Mouse (Mus musculus): ENCODE data around the gene Nynrin. TPM values are rescaled to one million over a fixed set of nuclear protein-coding genes. Genes with fewer than 3 reads are reported as not detected.

Gene Nynrin
- total RNA-seq, 2 experiments from 2014 or later: 0.45 to 4.2 TPM

DNA sequence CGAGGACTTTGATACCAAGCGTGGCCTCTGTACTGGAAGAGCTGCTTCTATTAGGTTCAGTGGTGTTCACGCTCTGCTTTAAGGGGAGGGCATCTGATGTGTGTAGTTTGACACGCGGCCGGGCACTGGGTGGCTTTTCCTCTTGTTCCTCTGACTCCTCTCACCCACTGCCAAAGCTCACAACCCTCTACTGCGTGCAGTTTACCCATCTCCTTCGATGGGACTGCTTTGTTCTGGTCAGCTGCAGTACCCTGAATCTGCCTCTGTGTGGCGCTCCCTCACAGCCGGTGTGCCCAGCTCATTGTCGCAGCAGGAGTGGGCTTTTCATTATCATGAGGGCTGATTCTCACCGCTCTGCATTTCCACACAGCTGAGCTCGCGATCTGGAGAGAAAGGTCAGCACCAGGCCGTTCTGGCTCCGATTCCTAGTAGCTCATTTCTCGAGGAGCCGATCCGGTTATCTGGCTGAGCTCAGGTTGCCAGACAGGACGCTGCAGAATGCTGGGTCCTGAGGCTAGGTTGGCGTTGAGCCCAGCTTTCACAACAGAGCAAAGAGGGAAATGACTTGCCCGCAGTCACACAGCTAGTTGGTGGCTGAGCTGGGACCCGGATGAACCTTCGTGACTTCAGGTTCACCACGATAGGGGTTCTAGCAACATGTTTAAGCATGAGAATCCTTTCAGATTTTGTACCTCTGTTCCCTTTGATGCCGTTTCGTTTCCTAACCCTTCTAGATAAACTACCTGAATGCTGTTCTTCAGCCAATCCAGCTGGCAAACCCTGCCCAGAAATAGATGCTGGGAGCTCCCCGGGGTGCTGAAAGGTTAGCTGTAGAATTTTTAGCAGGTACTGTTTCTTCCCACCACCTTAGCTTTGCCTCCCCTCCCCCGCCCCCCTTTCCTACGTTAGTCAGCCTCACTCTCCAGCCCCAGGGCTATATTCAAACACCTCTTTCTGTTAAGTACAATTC is 20.2 kb downstream of the Nynrin start:
- no peak for ATAC-seq (replicated peaks; ENCODE audit: low FRiP score, poor library complexity, severe bottlenecking)

DNA sequence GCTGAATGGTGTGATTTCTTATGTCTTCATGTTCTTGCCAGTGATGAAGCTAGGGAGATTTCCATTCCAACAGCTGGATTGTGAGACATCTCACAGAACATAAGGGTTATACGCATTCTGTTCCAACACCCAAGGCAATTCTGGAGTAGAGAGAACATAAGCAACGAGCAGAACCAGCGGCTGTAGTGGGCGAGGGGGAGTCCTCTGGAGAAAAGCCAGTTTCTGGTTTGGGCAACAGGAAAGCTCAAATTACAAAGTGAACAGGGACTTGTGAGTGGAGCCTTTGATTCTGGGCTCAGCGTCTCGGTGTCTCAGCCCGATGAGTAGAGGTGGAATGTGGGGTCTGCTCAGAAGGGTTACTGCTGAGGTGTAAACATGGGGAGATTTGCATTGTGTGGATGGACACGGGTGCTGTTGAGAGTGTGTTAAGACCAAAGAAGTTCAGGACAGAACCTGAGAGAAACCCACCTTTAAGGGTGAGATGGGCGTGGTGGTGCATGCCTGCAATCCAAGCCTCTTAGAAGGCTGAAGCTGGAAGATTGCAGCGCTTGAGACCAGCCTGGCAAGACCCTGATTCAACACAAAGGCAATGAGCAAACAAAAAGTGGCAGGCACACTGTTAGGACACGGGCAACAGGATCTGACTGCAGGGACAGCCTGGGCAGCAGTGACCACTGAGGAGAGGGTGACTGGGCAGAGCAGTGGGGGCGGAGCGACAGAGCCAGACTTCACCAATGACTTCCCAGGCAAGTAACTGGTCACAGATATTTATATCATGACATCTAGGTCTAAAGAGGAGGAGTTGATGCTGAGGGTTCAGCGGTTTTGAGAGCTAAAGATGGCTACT is 23.9 kb downstream of the Nynrin start:
- no peak for ATAC-seq (replicated peaks; ENCODE audit: low FRiP score, poor library complexity, severe bottlenecking)

DNA sequence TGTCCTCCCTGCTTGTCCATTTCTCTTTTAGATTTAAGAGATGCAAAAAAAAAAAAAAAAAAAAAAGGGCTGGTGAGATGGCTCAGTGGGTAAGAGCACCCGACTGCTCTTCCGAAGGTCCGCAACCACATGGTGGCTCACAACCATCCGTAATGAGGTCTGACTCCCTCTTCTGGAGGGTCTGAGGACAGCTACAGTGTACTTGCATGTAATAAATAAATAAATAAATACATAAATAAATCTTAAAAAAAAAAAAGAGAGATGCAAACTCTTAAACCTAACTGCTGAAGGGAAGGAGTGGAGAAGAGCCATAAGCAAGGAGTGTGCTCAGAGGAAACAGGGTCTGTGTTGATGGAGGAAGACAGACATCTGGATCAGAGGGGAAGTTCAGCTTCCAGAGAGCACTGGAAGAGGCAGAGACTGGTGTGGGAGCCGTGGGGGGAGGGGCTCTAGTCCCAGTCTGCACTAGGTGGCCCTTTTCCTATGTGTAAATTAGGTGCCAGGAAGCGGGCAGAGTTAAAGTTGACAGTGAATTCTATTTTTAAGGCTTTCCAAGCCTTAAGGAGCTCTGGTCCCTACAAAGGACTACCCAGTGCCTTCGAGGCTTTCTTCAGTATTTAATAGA is 24.6 kb downstream of the Nynrin start:
- no peak for ATAC-seq (replicated peaks; ENCODE audit: low FRiP score, poor library complexity, severe bottlenecking)

DNA sequence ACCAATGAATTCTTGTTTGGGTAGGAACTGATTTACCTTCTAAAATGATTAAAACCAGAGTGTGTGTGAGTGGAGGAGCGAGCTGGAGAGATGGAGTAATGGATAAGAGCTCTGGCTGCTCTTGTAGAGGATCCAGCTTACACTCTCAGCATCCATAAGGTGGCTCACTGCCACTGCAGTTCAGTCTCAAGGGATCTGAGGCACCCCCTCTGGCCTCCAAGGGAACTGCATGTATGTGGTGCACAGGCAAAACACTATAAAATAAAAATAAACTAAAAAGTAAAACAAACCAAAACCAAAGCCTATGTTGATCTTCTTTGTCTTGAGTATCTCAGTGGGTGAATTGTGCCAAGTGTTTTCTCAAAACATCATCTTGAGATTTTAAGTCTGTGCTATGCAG is 25.8 kb downstream of the Nynrin start:
- ATAC-seq (replicated peaks; ENCODE audit: low FRiP score, poor library complexity, severe bottlenecking): no peak

DNA sequence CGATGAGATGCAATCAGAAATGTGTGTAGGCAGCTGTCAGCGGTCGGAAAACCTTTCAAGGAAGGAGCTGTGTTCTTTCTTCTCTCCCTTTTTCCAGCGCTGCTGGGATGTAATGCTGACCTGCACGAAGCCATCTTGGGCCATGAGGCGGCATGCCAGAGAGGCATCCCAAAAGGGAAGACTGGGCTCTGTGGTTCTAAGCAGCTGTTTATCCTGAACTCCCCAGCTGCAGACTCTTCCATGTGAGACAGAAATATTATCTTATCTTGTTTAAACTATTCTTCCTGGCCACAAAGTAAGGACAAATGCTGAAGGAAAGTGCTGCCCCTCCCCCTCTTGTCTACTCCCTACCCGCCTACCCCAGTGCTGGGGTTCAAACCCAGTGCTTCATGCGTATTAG is 27.2 kb downstream of the Nynrin start:
- no peak for ATAC-seq (replicated peaks; ENCODE audit: low FRiP score, poor library complexity, severe bottlenecking)

DNA sequence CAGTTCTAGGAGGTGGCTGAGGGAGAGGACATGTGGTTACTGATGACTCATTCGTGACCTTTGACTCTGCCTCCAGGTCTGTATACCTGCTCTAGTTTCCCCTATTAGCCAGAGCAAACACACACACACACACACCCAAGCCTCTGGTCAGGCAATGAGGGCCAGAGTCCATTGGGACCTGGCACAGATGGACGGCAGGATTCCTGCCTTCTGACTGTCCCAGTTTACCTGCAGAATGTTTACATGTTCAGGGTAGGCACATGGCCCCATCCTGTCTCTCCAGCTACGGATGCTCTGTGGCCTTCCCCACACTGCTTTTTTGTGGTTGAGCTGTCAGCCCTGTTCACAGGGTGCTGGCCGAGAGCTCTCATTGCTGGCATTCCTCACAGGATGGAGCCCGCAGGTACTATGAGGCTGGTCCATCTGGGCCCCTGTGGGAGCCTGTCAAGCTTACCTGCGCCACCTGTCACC is 28.4 kb downstream of the Nynrin start:
- ATAC-seq (replicated peaks; ENCODE audit: low FRiP score, poor library complexity, severe bottlenecking): no peak

DNA sequence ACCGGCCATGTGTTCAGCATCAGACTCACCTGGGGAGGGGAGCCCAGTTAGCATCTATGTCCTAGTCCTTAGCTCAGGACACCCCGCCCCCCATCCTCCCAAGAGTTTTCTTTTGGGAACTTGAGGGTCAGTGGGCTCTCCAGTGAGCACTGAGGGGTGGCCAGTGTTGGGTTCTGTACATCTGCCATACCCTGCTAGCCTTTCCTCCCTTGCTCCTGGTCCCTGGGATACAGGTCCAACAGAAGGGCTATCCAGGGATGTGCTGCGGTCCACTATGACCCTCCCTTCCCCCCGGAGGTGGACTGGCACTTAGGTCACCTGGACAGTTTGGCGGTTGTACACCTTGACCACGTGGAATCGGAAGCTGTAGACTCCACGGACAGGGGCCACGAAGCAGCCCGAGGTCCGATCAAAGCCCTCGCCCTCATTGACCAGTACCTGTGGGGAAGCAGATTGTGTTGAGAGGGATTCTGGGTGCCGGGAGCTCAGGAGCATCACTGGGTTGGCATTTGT is 29.4 kb downstream of the Nynrin start:
- ATAC-seq (replicated peaks; ENCODE audit: low FRiP score, poor library complexity, severe bottlenecking): no peak

DNA sequence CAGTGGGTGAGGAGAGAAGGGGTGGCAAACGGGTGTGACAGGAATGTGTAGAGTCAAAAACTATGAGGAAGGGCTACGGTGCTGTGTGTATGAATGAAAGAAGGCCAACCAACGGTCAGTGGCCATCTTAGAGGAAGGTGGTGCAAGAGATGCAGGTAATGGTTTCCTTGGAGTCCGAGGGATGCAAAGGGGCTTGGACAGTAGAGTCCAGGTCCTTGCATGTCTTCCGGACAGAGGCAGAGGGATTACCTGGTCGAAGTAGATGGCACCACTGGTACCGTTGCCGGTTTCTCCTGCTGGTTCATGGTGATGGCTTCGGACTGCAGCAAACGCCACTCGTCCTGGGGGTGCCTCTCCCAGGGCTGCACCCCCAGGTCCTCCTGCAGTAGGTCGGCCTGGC is 29.9 kb downstream of the Nynrin start:
- ATAC-seq (replicated peaks; ENCODE audit: low FRiP score, poor library complexity, severe bottlenecking): no peak

DNA sequence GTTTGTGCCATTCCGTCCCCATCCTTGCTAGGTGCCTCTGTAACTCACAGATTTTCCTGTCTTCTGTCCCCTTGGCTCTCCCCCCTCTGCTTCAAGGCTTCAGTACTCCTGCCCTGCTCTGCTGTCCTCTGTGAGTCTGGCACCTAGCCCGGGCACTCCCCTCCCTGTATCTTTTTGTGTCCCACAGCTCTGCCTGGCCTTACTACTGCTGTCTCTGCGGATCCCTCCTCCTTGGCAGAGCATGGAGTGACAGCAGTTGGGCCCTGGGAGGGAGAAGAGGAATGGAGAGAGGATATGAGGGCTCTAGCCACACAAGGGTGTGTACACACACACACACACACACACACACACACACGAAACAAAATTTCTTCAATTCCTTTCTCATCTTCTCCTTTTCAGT is 30.4 kb downstream of the Nynrin start, which contains the start of gene Cbln3:
Gene Cbln3, minus strand, starts transcription at position 227 of the 400 bp plus-strand sequence.
- no peak for ATAC-seq (replicated peaks; ENCODE audit: low FRiP score, poor library complexity, severe bottlenecking)

DNA sequence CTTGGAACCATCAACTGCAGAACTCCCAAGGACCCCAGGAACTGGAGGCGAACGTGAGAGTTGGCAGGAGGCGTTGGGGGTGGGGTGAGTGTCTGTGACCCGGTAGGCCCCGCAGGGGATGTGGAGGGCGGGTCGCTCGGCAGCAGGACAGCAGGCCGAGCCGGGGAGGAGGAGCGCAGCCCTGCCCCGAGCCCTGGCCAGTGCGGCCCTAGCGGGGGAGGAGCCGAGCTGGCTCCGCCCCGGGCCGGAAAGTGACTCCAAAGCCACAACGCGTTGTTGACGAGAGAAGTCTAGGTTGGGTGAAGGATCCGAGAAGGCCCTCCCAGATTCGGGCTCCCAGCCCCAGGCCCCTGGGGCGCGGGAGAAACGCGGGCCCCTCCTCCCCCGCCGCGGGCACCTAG is 30.9 kb downstream of the Nynrin start, which contains the start of gene Khnyn:
Gene Khnyn, plus strand, starts transcription at position 235 of the 401 bp plus-strand sequence.
- ATAC-seq (replicated peaks; ENCODE audit: low FRiP score, poor library complexity, severe bottlenecking): peak; percentile 86

DNA sequence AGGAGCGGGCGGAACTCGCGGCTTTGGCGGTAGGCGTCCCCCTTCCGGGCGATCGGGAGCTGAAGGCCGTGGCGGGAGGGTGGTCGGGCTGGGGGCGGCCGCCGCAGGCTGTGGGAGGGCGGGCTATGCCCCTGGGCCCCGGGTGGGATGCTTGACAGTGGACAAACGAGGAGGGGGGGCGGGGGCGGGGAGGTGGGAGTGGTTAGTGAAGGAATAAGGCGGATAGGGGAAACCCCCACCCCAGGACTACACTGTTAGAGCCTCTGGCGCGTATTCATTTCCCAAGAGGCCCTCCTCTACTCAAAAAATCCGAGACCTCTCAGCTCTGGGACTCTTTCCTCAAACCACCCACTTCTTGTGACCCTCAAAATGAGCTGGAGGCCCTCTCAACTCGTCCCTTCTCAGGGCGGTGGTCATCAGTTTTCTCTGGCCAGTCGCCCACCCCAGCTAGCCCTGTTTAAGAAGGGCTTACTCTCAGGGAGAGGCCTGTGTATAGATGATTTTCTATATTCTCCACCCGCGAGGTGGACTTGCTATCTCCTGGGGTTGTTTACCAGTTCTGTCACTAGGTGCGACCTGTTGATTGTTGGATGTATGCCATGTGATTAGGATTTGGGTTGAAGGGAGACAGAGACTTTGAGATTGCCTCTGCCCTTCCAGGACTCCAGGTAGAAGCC is 31.4 kb downstream of the Nynrin start:
- no peak for ATAC-seq (replicated peaks; ENCODE audit: low FRiP score, poor library complexity, severe bottlenecking)

DNA sequence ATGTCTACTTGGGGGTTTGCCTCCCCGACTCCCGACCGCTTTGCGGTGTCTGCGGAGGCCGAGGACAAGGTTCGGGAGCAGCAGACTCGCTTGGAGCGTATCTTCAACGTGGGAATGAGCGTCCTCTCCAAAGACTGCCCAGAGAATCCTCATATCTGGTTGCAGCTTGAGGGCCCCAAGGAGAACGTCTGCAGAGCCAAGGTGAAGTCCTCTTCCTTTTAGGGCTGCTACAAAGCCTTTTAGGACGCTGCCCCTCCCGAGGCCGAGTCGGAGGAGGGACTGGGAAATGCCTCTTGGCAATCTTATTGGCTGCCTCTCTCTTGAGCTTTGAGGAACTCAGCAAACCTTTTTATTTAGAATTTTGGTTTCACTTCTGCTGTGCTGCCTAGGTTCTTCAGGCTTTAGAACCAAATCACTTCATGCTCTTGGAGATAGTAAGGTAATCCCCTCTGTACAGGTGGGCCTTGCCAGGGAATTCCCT is 32.0 kb downstream of the Nynrin start:
- ATAC-seq (replicated peaks; ENCODE audit: low FRiP score, poor library complexity, severe bottlenecking): no peak

DNA sequence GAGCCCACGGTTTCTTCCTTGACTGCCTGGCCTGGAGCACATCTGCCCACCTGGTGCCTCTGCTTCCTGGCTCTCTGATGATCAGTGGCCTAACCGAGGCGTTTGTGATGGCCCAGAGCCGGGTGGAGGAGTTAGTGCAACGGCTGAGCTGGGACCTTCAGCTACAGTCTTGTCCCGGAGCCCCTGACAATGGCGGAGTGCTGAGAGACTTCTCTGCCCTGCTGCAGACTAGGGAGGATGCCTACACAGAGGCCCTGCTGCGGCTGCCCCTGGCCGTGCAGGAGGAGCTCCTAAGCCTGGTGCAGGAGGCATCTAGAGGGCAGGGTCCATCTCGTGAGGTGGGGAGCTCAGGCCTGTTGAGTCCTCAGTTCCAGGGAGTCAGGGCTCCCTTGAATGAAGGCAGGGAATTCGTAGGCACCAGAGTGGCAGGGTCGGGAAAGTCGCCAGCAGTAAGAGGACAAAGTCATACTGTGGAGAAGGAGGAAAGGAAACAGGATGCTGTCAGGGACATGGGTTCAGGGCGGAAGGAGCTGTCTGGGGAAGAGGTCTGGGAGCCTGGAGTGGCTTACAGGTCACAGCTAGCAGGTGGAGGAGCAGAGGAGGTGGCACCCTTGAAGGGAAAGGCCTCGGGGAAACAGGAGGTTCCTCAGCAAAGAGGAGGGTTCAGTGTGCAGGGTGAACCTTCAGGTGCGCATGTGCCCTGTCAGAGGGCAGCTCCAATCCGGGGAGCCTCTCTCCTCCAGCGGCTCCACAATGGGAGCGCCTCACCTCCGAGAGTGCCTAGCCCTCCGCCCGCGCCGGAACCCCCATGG is 33.0 kb downstream of the Nynrin start:
- no peak for ATAC-seq (replicated peaks; ENCODE audit: low FRiP score, poor library complexity, severe bottlenecking)

DNA sequence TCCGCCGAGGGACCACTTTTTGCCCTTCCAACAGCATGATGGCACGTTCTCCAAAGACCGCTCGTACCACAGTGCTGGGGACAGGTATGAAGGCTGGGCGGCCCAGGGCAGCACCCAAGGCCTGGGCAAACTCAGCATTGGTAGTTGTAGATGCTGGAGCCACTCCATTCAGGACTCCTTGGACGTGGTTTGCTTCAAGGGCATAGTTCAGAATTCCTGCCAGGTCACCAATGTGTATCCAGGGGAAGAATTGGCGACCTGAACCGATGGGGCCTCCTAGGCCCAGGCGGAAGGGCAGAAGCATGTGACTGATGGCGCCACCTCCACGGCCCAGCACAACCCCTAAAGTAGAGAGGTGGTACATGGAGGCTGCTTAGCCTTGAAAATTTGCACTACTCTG is 43.9 kb downstream of the Nynrin start:
- ATAC-seq (replicated peaks; ENCODE audit: low FRiP score, poor library complexity, severe bottlenecking): no peak

DNA sequence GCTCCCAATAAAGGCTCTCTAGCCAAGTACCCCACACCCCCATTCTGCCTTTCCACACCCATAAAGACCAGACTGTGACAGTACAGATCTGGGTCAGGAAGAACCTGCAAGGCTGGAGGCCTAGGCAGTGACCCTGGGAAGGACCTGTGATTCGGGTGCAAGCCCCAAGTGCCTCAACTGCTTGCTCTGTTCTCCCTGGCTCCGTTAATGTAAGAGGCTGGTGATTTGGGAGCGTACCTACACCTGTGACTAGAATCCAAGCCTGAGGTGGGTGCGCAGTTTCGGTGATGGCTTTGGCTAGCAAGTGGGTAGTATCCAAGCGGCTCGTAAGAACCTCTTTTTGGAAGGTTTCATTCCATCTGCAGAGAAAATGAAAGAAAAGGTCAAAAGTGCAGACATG is 45.1 kb downstream of the Nynrin start:
- no peak for ATAC-seq (replicated peaks; ENCODE audit: low FRiP score, poor library complexity, severe bottlenecking)

DNA sequence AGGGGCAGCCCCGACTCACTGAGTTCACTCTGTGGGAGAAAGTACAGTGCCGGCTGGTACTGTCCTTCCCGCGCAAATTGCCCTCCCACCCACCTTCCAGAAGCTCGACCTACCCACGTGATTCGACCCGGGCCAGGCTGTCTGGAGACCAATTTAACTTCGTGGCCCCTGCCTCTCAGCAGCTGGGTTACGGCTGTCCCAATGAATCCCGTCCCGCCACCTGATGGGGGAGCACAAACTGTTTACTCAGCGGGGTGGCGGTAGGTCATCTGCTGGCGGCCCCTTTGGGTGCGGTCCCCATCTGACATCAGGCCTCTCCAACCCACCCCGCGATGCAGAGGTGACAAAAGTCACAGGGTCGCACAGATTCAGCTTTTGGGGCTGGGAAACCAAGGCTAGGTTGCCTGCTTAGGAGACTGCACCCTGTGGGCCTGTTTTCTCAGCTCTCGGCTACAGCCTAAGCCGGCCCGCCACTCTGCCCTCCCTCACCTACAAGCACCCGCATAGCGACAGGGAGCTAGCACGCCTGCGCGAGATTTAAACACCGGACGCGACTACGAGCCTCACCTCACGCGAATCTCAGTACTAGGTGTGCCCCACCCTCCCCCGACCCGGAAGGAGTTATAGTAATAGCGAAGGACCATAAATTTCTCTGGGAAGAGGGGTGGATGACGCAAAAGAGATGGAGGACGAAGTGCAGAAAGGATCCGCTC is 46.0 kb downstream of the Nynrin start, which contains the start of gene Sdr39u1:
Gene Sdr39u1, minus strand, starts transcription at position 593 of the 713 bp plus-strand sequence.
- ATAC-seq (replicated peaks; ENCODE audit: low FRiP score, poor library complexity, severe bottlenecking): 0 out of 2 replicates have a peak, but pooled peaks have one; percentile 25

DNA sequence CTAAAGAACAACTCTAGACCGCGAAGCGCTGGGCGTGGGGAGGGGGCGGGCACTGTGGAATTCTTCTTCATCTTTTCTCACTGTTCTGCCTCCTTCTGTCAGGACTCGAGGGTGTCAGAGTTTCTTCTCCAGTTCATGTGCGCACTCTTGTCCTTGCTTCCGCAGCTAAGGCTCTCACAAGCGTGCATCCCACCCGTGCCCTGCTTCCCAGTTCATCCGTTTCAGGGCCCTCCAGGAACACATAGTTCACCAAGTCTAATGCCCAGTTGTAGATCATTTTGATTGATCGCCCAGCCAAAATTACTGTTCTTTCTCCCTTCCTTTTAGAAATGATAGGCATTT is 46.6 kb downstream of the Nynrin start:
- no peak for ATAC-seq (replicated peaks; ENCODE audit: low FRiP score, poor library complexity, severe bottlenecking)

DNA sequence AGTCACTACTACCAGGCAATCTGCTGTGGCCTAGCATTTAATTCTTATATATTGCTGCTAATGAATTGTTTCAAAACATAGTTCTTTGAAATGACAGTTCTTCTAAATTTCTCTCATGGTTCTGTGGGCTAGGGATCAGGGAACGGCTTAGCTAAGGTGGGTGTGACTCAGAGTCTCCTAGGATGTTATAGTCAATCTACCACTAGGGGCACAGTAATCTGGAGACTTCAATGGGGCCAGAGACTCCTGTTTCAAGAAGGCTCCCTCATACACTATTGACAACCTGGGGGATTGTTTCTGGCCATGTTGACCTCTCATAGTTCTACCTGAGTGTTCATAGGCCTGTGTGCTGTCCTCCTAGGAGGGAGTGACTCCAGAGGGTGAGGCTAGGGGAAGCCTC is 51.7 kb downstream of the Nynrin start:
- no peak for ATAC-seq (replicated peaks; ENCODE audit: low FRiP score, poor library complexity, severe bottlenecking)
